Mouse (Mus musculus) cerebellum, postnatal 14 days (tissue): ENCODE measurements around the gene Gdap1l1.
"Not testable (repeated sequence)": the region's sequence is repeated elsewhere in the genome, so short reads cannot be mapped to it uniquely, and the experiment has no call there.

ENCODE experiments used
- DNase-seq, 2 experiments: peaks; one replicate each; pipeline ENCODE4 v3.0.0; 2021; ENCODE audit warnings: mixed read lengths in 2 of 2

Gdap1l1 gene

DNA sequence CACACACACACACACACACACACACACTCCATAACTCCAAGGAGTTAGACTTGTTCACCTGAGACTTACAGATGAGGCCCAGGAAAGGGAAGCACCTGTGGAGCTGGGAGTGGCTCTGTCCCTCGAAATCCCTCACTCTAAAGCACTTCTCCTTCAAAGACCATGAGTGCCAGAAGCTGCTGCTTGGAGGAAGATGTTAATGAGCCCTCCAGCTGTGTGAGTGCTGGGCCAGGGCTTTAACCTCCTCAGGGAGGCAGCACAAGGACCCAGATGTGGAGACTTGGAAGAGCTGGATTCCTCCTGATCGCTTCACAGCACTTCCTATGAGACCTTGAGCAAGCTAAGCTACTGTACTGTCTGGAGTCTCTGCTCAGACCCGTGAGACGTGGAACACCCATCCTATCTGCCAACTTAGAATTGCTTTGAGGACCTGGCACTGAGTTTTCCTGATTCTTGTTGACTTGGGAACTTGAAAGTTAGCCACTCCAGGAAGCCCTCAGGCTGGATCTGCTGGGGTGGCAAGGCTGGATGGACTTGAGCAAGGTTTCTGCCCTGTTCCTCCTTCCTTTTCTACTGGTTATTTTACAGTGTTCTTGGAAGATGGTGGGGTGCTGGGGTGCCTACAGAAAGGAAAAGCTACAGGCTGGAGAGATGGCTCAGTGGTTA, 9.8 kb upstream of the Gdap1l1 start:
- no peak for DNase-seq

DNA sequence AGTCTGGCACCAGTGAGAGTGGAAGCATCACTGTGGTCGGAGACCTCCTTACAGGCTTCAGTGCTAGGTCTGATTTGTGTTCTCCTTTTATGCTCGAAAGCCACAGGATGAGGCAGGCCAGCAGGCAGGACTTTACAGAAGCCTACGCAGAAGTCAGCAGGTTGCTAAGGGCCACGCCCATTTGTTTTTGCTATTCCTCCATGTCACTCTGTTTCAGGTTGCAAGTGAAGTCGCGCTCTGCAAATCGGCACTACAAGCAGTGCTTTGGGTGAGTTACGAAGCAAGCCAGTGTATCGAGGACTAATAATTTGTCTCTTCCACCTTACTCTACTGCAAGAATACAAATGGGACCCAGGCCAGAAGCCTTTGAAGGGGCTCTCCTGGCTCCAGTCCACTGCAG, 7.0 kb upstream of the Gdap1l1 start:
- DNase-seq, result peak in 1 of 2 experiments; percentile 7

DNA sequence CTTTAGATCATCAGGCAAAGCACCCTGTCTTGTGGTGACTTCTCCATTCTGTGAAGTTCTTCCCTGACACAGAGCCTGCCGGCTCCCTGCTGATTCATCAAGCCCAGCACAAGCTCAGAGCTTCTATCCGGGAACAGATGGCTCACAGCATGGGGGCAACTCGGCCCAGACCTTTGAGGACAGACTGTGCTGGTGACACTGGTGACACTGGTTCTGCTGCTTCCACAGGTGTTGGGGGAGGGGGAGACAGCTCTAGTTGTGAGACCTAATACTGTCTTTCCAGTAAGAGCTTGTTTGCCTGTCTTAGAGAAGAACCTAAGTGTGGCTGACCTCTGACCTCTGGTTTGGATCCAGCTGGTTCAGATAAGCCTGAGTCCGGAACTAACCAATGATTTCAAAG, 4.3 kb upstream of the Gdap1l1 start:
- peak; percentile 92 to 95 for DNase-seq

DNA sequence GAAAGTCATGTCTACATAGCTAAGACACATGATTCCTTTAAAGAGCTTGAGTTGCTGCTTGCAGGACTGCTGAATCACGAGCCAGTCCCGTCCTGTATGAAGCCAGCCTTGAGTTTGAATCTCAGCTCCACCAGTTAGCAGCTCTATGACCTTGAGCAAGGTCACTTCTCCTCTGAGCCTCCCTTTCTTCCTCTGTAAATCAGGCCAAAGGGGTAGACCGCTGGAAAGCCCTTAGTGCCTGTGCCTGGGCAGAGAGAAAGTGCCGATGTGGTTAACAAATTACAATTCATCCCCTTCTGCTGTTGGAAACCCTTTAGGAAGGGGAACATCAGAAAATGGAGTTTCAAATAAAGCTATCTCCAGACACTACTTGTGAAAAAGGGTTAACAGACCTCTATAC, 476 bp upstream of the Gdap1l1 start:
- DNase-seq, result peak; percentile 36 to 50

DNA sequence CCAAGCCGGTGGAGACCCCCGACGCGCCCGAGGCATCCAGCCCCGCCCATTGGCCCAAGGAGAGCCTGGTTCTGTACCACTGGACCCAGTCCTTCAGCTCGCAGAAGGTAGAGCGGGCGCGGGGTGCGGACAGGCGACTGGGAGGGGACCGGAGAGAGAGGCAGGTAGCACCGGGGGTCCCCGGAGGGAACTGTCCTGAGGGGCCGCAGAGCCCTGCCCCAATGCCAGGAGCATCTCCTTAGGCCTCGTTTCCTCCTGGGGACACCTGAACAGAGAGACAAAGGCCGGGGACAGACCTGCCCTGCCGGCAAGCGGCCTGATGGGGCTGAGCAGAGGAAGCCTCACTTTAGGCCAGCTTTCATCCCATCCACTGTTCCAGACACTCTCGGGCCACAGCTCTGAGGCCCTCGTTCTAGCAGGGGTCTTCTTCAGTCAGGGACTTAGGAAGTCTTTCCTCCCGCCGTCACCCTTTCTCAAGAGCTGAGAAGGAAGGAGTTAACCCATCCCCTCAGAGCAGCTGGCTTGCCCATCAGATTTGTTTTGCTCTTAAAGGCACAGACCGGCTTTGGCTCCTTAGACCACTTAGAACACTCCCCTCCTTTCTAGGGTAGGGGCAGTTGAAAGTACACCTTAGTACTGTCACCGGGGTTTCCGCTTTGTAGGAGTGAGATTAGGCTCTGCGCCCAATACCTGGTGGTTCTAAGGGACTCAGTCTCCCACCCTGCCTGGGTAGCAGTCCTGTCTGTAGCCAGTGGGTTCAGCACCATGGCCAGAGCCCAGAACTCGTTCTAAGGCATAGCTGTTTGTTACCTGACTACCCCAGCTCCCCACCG, 559 bp downstream of the Gdap1l1 start:
- DNase-seq, result peak in 1 of 2 experiments; percentile 56

DNA sequence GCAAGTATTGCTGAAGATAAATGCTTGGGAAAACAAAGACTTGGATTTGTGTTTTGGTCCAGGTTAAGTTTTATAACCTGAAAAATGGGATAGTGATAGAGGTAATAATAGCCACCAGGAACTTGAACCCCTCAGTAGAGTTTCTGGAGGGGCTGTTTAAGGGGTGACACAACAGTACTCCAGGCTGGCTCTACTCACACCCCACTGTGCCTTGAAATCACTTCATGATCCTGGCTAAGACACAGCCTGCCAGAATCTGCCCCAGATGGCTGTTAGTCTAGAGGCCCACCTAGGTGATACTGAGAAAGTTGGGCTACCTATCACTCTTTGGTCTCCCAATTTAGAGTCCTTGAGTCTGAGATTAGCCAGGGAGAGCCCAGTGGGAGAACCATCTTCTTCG, 1.2 kb downstream of the Gdap1l1 start:
- no peak for DNase-seq

DNA sequence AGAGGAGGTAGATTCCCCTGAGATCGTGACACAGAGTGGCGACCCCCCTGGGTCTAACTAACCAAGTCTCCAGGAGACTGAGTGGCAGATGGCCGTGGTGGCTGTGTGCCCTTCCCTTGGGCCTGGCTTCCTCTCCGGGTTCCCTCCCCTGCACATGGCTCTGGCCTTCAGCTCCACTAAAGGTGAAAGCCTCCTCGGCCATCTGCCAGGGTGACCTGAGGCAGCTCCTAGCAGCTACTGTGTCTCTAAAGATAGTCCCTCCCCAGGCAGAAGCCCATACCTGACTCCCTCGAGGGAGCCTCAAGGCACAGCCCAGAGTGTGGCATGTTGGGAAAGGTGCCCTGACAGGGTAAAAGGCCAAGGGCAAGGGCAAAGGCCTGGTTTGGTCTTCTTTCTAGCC, 5.3 kb downstream of the Gdap1l1 start:
- DNase-seq, result peak; percentile 73 to 83

DNA sequence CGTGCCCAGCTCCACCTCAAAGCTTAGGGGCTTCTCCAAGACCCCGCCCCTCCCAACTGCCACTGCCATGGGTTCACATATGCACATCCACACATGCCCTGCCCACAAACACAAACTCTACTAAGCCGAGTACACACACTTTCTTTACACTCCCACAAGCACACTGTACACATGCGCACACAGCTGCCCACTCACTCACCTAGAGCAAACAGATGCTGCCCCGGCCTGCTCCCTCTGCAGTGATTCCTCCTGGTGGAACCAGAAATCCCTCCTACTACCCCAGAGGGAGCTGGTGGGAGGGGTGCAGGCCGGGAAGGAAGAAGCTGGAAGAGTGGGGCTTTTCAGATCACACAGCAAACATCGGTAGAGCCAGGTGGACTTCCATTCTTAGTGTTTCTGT, 5.7 kb downstream of the Gdap1l1 start:
- no peak for DNase-seq

DNA sequence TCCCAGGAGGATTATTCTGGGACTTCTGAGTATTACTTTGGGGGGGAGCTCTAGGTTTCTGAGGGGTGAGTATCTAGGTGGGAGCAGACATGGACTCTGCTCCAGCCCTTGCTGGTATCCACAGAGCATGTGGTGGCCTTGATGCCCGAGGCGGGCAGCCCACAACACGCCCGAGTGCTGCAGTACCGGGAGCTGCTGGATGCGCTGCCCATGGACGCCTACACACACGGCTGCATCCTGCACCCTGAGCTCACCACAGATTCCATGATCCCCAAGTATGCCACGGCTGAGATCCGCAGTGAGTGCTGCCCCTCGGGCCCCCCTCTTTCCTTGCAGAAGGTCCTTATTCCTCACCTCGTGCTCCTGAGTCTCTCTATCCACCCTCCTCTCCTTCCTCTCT, 9.1 kb downstream of the Gdap1l1 start:
- DNase-seq, result no peak

DNA sequence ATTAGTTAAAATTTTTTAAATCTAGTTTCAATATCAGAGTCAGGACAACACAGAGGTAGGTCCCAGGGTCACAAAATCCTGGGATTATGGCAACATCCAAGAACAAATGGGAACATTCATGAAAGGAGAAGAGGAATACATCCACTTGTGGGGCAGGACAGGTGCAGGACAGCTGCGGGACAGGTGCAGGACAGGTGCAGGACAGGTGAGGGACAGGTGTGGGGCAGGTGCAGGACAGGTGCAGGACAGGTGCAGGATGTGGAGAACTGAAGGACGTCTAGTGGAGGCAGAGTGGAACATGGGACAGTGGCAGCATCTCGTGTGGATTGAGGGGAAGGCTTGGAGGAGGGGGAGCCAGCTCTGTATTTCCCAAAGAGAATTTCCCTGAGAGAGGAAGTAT, 11.0 kb downstream of the Gdap1l1 start:
- DNase-seq, result no peak

DNA sequence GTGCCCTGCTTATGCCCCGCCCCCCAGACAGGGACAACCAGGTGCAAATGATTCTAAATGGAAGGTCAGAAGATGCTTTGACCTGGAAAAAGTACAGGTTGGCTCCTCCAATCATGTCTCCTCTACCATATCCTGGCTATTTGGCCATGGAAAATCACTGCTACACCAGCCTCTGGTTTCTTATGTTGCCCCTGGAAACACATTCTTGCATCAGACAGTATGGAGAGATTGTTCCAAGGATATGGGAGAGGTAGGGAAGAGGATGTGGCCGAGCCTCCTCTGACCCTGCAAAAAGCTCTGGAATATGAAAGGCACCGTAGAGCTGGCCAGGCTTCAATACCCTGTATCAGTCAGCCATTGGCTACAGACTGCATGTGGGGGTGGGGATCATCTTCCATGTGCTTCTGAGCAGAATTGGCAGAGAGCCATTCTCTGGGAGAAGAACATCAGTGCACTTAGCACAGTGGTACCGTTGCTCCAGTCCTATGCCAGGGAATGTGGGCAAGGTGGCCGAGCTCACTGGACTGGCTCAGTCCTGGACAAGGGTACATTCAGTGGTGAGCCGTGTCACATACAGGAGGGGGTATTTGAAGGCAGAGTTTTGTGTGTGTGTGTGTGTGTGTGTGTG, 12.5 kb downstream of the Gdap1l1 start:
- peak; percentile 56 to 66 for DNase-seq

DNA sequence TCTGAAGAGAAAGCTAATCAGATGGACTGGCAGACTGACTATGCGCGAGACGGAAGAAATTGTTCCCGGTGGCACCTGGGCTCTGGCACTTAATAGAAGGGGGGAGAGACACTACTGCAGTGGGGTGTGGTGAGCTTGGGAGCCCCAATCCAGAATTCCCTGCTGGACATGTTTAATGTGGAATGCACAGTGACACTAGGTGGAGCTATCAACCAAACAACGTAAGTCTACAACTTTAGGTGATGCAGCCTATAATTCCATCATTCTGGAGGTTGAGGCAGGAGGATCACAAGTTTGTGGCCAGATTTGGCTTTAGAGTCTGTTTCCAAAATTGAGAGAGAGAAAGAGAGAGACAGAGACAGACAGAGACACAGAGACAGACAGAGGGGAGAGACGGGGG, 14.5 kb downstream of the Gdap1l1 start:
- DNase-seq, result no peak

DNA sequence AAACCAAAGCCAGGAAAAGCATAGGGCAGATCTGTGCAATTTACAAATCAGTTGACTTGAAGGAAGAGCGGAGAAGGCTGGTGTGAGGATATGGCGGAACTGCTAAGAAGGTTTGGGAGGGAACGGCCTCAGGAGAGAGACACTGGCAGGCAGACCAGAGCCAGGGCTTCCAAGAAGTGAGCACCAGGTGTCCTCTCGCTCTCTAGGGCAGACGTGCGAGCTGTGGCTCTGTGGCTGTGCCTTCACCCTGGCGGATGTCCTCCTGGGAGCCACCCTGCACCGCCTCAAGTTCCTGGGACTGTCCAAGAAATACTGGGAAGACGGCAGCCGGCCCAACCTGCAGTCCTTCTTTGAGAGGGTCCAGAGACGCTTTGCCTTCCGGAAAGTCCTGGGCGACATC, 15.1 kb downstream of the Gdap1l1 start:
- DNase-seq, result no peak

DNA sequence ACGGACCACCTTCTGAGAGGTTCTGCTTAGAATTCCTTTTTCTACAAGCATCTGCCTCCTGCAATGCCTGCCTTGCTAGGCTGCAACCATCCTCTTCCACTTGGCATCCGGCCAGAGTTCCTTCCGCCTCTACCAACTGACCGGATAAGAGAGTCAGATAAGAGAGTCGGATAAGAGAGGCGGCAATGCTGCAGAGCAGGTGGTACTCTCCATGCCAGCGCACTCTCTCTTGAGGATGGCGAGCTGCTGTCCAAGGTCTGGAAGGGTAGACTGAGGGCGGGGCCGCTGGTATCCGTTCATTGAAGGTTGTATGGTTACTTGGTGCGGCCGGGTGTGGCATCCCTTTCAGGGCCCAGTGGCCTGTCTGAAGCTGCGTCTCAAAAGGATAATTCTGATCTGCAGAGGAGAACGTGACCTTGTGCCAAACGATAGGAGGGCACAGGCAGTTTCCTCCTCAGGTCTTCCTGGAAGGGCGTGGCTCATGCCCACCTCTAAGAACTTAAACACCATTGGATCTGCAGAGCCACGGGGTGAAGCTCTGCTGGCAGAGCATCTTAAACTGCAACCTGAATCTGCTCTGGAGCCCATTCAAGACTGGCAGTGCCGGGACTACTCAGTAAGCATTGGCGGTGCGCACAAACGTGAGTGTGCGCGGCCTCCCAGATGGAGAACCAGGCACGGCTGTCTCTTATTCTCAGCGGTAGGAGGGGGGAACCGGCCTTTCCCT, 20.4 kb downstream of the Gdap1l1 start:
- peak; percentile 56 to 74 for DNase-seq

DNA sequence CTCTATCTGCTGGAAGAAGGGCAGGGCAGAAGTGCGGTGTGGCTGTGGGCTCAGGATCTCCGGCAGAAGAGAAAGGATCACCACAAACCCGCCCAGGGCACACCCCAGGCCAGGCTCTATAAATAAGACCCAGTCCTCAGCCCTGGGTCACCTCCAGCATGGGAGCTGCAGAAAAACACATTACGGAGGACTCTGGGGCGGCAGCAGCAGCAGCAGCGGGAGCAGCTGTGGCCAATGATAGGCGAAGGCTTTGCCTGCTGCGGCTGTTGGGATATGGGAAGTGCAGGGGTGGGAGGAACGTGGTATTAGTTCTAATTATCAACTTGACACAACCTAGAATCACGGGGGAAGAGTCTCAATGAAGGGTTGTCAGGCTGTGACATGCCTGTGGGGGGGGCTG, 21.1 kb downstream of the Gdap1l1 start:
- DNase-seq, result no peak

DNA sequence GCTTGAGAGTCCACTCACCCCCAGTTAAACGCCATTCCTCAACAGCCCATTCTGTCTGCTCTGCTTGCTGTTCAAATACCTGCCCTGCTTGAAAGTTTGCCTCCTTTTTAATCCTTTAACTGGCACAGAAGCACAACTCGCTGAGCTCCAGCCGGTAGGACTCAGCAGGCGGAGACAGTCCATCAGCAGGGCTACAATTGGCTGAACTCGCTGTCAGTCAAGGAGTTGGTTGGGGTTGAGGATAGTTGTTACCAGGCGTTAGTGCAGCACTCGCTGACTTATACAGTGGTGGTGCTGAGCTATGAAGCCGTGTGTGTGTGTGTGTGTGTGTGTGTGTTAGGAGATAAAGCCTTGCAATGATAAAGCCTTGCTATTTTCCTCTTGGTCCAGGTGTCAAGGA, 22.3 kb downstream of the Gdap1l1 start:
- DNase-seq, result no peak

DNA sequence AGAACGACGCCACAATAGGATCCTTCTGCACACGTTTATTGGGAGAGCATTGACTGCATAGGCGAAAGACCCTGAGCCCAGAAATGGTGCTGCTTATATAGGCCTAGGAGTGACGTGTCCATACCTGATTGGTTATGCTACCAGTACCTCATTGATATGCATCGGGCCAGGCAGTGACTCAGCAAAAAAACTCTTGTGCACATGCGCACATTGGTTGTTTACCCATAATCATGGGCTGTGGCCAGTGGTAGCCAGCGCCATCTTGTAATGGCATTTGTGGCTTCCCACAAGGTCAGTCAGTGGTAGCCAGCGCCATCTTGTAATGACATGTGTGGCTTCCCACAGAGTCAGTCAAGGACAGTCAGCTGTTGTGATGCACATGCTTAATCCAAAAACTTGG, 23.0 kb downstream of the Gdap1l1 start:
- not testable (repeated sequence) for DNase-seq

DNA sequence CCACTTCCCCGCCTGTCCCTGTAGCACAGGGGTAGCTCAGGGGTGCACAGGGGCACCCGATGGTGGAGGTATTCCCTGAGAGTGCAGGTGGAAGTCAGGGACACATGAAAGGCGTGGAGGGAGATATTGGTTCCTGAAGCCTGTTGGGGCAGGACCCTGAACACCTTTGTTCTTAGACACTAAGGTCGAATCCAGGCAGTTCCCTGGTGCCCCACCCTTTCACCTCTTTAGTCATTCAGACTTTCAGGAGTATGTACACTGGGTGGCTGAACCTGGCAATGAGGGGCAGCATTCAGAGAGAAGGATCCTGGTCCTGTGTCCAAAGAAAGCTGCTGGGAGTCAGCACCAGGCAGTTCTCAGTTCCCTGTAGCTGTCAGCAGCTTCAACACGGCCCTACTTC, 24.1 kb downstream of the Gdap1l1 start:
- no peak for DNase-seq

DNA sequence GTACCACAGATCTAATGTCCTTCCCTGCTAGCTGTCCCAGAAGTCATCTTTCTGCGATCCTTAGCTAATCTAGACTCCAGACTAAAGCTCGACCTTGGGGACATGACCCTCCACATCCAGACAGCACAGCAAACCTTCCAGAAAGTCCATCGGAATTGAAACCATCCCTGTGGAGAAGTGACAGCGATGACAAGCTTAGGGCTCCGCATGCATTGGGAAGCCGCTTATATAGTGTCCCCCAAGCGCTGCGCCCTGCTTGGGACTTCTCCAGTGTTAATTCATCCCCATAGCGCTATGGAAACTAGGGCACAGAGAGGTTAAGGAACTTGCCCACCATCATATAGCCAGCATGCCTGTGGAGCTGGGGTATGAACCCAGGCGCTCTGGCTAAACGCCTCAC, 24.5 kb downstream of the Gdap1l1 start:
- no peak for DNase-seq

DNA sequence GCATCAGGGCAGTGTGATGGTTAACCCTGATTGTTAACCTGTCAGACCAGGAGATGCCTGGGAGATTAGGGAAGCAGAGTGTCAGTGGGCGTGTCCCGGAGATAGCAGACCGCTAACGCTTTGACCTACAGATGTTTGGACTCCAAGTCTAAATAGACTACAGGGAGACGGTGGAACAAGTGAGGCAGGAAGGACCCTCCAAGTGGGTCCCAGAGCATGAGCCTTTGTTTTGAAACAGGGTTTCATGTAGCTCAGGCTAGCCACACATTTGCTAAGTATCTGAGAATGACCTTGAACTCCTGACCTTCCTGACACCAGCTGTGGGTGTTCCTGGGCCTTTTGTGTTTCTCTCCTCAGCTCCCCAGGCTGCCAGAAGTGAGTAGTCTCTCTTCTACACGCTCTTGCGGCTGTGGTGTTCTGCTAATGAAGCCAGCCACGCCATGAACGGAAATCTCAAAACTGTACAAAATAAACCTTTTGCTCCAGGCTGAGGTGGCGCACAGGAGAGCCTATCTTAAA, 25.0 kb downstream of the Gdap1l1 start:
- DNase-seq, result no peak

DNA sequence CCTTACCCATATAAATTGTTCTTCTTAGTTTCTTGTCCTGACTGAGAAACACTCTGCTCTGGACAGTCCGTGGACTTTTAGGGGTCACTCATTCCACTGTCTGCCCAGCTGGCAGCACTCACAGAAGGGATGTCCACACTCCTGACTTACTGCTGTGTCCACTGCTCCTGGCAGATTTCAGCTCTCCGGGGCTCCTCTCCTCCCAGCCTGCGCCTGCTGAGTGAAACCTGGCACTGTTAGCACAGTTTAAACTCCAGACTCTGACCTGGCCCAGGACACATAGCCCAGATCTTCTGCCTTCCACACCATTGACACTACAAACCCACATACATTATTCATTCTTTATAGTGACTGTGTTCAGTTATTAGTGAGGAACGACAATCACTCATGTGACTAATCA, 25.7 kb downstream of the Gdap1l1 start:
- DNase-seq, result no peak

DNA sequence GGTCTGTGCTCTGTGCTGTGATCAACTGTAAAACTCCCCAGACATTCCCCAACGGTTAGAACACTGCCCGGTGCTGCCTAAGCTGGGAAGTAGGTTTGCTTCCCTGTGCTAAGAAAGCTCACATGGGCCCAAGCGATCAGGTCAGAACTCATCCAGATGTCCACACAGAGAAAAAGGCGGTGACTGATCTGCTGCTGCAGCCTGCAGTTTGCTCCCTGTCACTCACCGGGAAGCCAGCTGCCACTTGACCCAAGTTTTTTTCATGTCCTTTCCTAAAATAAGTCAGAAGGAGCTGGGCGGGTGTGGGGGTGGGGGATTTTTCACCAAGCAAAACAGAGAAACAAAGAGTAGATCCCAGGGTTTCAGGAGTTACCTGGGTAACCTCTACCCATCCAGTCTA, 26.3 kb downstream of the Gdap1l1 start:
- DNase-seq, result no peak

DNA sequence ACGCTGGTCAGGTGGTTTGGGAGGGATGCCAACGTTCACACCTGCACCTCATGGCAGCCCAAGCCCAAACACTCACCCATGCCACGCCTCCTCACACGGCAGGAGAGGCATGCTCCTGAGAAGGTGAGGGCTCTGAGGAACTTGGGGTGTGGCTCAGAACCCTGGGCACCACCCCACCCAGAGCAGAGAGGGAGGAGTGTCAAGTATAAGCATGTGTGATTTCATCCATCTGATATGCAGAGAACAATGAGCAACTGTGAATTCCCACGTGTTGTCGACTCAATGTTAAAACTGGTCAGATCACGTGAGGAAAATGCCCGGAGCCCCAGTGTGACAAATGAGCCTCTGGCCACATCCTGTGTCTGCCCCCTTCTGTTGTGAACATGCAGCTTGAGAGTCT, 28.5 kb downstream of the Gdap1l1 start:
- DNase-seq, result no peak
